Mouse (Mus musculus) cerebellum, adult (tissue): Measurements from ENCODE around the gene St3gal2.
A peak's percentile ranks its signal among the peaks of the same experiment; 100 is the strongest.
"Not testable (repeated sequence)": the region's sequence is repeated elsewhere in the genome, so short reads cannot be mapped to it uniquely, and the experiment has no call there.

Experiments
- ATAC-seq: cut with Nextera tagmentation; 2 replicates; pipeline ENCODE4 v1.9.2; 2017; ENCODE audit warnings: mild to moderate bottlenecking, moderate library complexity, mixed read lengths; ENCODE audit not compliant: insufficient number of reproducible peaks, low FRiP score, low TSS enrichment

Gene St3gal2

GRCm38 (mm10) chr8:110977987-110978386 is 58.3 kb downstream of the St3gal2 start:
- ATAC-seq: not testable (repeated sequence)

GRCm38 (mm10) chr8:110981304-110981703 is 61.6 kb downstream of the St3gal2 start:
- ATAC-seq: no peak

- ATAC-seq: no peak
These were observed 68.4 kb downstream of the St3gal2 start for GRCm38 (mm10) chr8:110987805-110988744.

GRCm38 (mm10) chr8:110990017-110990416 is 70.3 kb downstream of the St3gal2 start:
- ATAC-seq: no peak

- ATAC-seq: no peak
These were observed 77.1 kb downstream of the St3gal2 start for GRCm38 (mm10) chr8:110996641-110997430.

- ATAC-seq: peak; percentile 93
These were observed 78.1 kb downstream of the St3gal2 start, which contains the start of gene Ddx19a for GRCm38 (mm10) chr8:110997547-110998531. TSS of gene Ddx19a (minus strand) at chr8:110997800.

GRCm38 (mm10) chr8:111010230-111010991 is 90.7 kb downstream of the St3gal2 start:
- ATAC-seq: not testable (repeated sequence)
